Mouse (Mus musculus): ENCODE data around the gene Fbxw8.

DNA sequence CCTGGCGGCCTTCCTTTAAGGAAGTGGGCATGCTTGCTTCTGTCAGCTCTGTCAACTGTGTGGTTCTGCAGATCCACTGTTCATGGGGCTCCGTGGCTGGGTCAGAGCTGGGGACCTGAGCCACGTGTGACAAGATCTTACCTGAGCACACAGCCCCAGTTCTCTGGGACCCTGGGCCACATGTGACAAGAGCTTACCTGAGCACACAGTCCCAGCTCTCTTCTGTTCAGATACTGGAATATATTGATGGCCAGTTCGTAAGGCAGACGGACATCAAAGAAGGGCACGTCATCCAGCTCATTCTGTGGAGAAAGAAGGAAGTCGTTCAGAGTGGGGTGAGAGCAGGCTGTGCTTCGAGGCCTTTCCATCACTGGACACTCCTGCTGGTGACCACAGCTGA is 12.8 kb downstream of the Fbxw8 start:
- no peak for TF ChIP-seq EP300 (IDR thresholded peaks at IDR 0.05; ENCODE audit: low read depth)
- TF ChIP-seq CTCF (IDR thresholded peaks at IDR 0.05; ENCODE audit: low read depth), result no peak
